18 mouse cellular contexts compared by ENCODE assay signal in genomic region chr3:145525266-145525665, GRCm38 (mm10). TPM values are rescaled to one million over a fixed set of nuclear protein-coding genes. Genes with fewer than 3 reads are reported as not detected.
DNase-seq lines count a peak whose midpoint lies in the region; ATAC-seq lines count a peak whose summit lies in the region.
"Had no signal": no experiment of that assay in that cellular context is flagged by ENCODE, and none has a peak within 500 bp of the region (broad histone marks: within the 10 kb centered on the region; RNA-seq: fewer than 3 reads in every experiment).

No protein-coding gene starts in this region.

- H3K9me3 ChIP-seq in hindbrain, embryonic 11.5 days (ENCODE audit: control insufficient read depth, low read length): no peaks in the 10 kb centered on the region
- H3K9me3 ChIP-seq in hindbrain, embryonic 16.5 days (ENCODE audit: control insufficient read depth, low read length): no peaks in the 10 kb centered on the region
- H3K9me3 ChIP-seq: forebrain, embryonic 15.5 days; heart, embryonic 13.5 days; hindbrain, embryonic 13.5 days; intestine, embryonic 15.5 days had no signal

- no peak for ATAC-seq in hindbrain, embryonic 11.5 days (ENCODE audit: low FRiP score)
- no peak for ATAC-seq in hindbrain, embryonic 16.5 days
- ATAC-seq: forebrain, embryonic 15.5 days; intestine, embryonic 15.5 days had no signal

- H3K4me2 ChIP-seq in hindbrain, embryonic 11.5 days (replicated peaks; ENCODE audit: low read depth, low read length): no peak overlapping the region
- no peak overlapping the region for H3K4me2 ChIP-seq in hindbrain, embryonic 16.5 days (ENCODE audit: low read length)
- H3K4me2 ChIP-seq: forebrain, embryonic 15.5 days; heart, embryonic 13.5 days; hindbrain, embryonic 13.5 days; intestine, embryonic 15.5 days had no signal

- DNase-seq in hindbrain, embryonic 11.5 days (ENCODE audit: low spot score): peak; percentile 6
- peak; percentile 77 for DNase-seq in NIH3T3 (ENCODE audit: low read depth)
- peak; percentile 55 for DNase-seq in embryo, embryonic 11 days
- DNase-seq in mesoderm, embryonic 11.5 days (ENCODE audit: low read depth, low spot score): peak; percentile 33
- no peak for DNase-seq in testis, postnatal 10 days (ENCODE audit: low spot score)
- DNase-seq in lung, adult 18-20 months: no peak
- DNase-seq: adrenal gland, postnatal 10 days; cerebellum, adult 11 months; cerebellum, adult 9-10 months; cerebellum, postnatal 36 days; gastrocnemius, postnatal 14 days; heart, postnatal 4 days; kidney, adult 18-20 months had no signal

- no peak overlapping the region for H3K4me3 ChIP-seq in hindbrain, embryonic 11.5 days (ENCODE audit: low read depth, low read length)
- no peak overlapping the region for H3K4me3 ChIP-seq in hindbrain, embryonic 16.5 days (ENCODE audit: low read length)
- H3K4me3 ChIP-seq: forebrain, embryonic 15.5 days; heart, embryonic 13.5 days; hindbrain, embryonic 13.5 days; intestine, embryonic 15.5 days had no signal

- no peaks in the 10 kb centered on the region for H3K4me1 ChIP-seq in hindbrain, embryonic 11.5 days (replicated peaks; ENCODE audit: control insufficient read depth, insufficient read depth, low read length)
- no peaks in the 10 kb centered on the region for H3K4me1 ChIP-seq in hindbrain, embryonic 16.5 days (ENCODE audit: control insufficient read depth, insufficient read depth, low read depth, low read length)
- H3K4me1 ChIP-seq: forebrain, embryonic 15.5 days; heart, embryonic 13.5 days; hindbrain, embryonic 13.5 days; intestine, embryonic 15.5 days had no signal

- no peak overlapping the region for H3K27ac ChIP-seq in hindbrain, embryonic 11.5 days (ENCODE audit: low read depth, low read length)
- no peak overlapping the region for H3K27ac ChIP-seq in hindbrain, embryonic 16.5 days (ENCODE audit: low read depth, low read length)
- H3K27ac ChIP-seq: forebrain, embryonic 15.5 days; heart, embryonic 13.5 days; hindbrain, embryonic 13.5 days; intestine, embryonic 15.5 days had no signal

- no peak overlapping the region for H3K9ac ChIP-seq in hindbrain, embryonic 11.5 days (ENCODE audit: low read depth, low read length)
- no peak overlapping the region for H3K9ac ChIP-seq in hindbrain, embryonic 16.5 days (ENCODE audit: low read depth, low read length)
- H3K9ac ChIP-seq: forebrain, embryonic 15.5 days; heart, embryonic 13.5 days; hindbrain, embryonic 13.5 days; intestine, embryonic 15.5 days had no signal

- no peaks in the 10 kb centered on the region for H3K36me3 ChIP-seq in hindbrain, embryonic 11.5 days (ENCODE audit: control insufficient read depth, insufficient read depth, low read length)
- no peaks in the 10 kb centered on the region for H3K36me3 ChIP-seq in hindbrain, embryonic 16.5 days (ENCODE audit: control insufficient read depth, insufficient read depth, low read length)
- H3K36me3 ChIP-seq: forebrain, embryonic 15.5 days; heart, embryonic 13.5 days; hindbrain, embryonic 13.5 days; intestine, embryonic 15.5 days had no signal

- H3K27me3 ChIP-seq in hindbrain, embryonic 11.5 days (ENCODE audit: control insufficient read depth, insufficient read depth, low read length): no peaks in the 10 kb centered on the region
- no peaks in the 10 kb centered on the region for H3K27me3 ChIP-seq in hindbrain, embryonic 16.5 days (replicated peaks; ENCODE audit: control insufficient read depth, insufficient read depth, low read length)
- H3K27me3 ChIP-seq: forebrain, embryonic 15.5 days; heart, embryonic 13.5 days; hindbrain, embryonic 13.5 days; intestine, embryonic 15.5 days had no signal

- WGBS in hindbrain, embryonic 11.5 days: 72% methylated on average over 4 of the region's 4 CpGs
- WGBS in hindbrain, embryonic 16.5 days: 83% methylated on average over 4 of the region's 4 CpGs

RNA-seq across cellular contexts. Expression of gene Znhit6, which starts 50.7 kb away (rescaled TPM):
- polyA plus RNA-seq in hindbrain, embryonic 11.5 days (2014; fragmentation: Nextera tagmentation; extraction: Ambion mirVana): 39.5 and 43.0 TPM in 2 replicates
- polyA plus RNA-seq in hindbrain, embryonic 16.5 days (2015; fragmentation: Nextera tagmentation; extraction: Ambion mirVana): 30.5 and 34.1 TPM in 2 replicates

Comparison
In these comparisons a context has a peak if more than half of its experiments do, and no peak if none do; other contexts are left out.
1. DNase-seq: peak in hindbrain, embryonic 11.5 days (single experiment), NIH3T3 (single experiment), embryo, embryonic 11 days (single experiment) and mesoderm, embryonic 11.5 days (single experiment); none in testis, postnatal 10 days (single experiment) and lung, adult 18-20 months (0 of 2).